Mouse (Mus musculus) kidney, adult 11 months (tissue): ENCODE measurements around the gene Dnah10.

ENCODE experiments used
- DNase-seq: peaks from one replicate; pipeline ENCODE4 v3.0.0; 2022

The Dnah10 gene

GRCm38 (mm10) chr5:124873096-124873495, 148.2 kb downstream of the Dnah10 start:
- no peak for DNase-seq

GRCm38 (mm10) chr5:124873890-124874601, 149.2 kb downstream of the Dnah10 start:
- DNase-seq: no peak

- no peak for DNase-seq
Observed at GRCm38 (mm10) chr5:124879251-124879650, 154.4 kb downstream of the Dnah10 start.

GRCm38 (mm10) chr5:124879801-124880200, 154.9 kb downstream of the Dnah10 start:
- no peak for DNase-seq

GRCm38 (mm10) chr5:124883877-124884276, 159.0 kb downstream of the Dnah10 start:
- no peak for DNase-seq
